Mouse (Mus musculus) embryonic fibroblast, embryonic 13.5 days (primary cell): ENCODE results near the gene Tap2. TPM values are rescaled to one million over a fixed set of nuclear protein-coding genes. Genes with fewer than 3 reads are reported as not detected.

ENCODE experiments used
- H3K27ac ChIP-seq: 2 replicates; pipeline ENCODE4 v1.5.1; 2012; ENCODE audit warnings: low read length, control low read depth, inconsistent platforms; ENCODE audit not compliant: insufficient read depth
- H3K4me1 ChIP-seq: 2 replicates; pipeline ENCODE4 v1.6.1; 2011; ENCODE audit warnings: low read length; ENCODE audit not compliant: control insufficient read depth, insufficient read depth
- H3K4me3 ChIP-seq: 2 replicates; pipeline ENCODE4 v1.5.1; 2011; ENCODE audit warnings: mild to moderate bottlenecking, control low read depth, low read length; ENCODE audit not compliant: insufficient read depth
- CTCF ChIP-seq: IDR thresholded peaks from 2 replicates; pipeline ENCODE4 v1.5.1; 2011; ENCODE audit warnings: mild to moderate bottlenecking, control low read depth, low read length, moderate library complexity, borderline replicate concordance; ENCODE audit not compliant: insufficient read depth
- POLR2A ChIP-seq: IDR thresholded peaks from 2 replicates; pipeline ENCODE4 v1.6.1; 2011; ENCODE audit warnings: low read depth, mild to moderate bottlenecking, control low read depth, low read length, moderate library complexity
- polyA plus RNA-seq: library from polyadenylated mRNA; stranded (reverse); fragments of >200 nt; gene quantifications from 2 replicates; pipeline ENCODE4 v1.2.4, GENCODE M21; 2011; ENCODE audit warnings: low read depth; ENCODE audit not compliant: missing spikeins, insufficient read length

Gene Tap2
- polyA plus RNA-seq, 1 experiment, result 25.6 TPM

- Histone ChIP-seq H3K4me1 (no peaks in the 10 kb centered on the region), H3K27ac (no peak overlapping the region), H3K4me3 (no peak overlapping the region)
- no peak for TF ChIP-seq POLR2A
- TF ChIP-seq CTCF, result no peak
Observed at GRCm38 (mm10) chr17:34201506-34202055, 1.7 kb upstream of the Tap2 start.

- no peaks in the 10 kb centered on the region for H3K4me1 ChIP-seq
- no peak overlapping the region for H3K4me3 ChIP-seq
- no peak overlapping the region for H3K27ac ChIP-seq
Observed at GRCm38 (mm10) chr17:34202760-34203442, 426 bp upstream of the Tap2 start.

GRCm38 (mm10) chr17:34204303-34205010 is 1.1 kb downstream of the Tap2 start:
- H3K4me1 ChIP-seq, result no peaks in the 10 kb centered on the region
- H3K4me3 ChIP-seq, result peak overlapping the region; percentile 82
- H3K27ac ChIP-seq, result no peak overlapping the region
- TF ChIP-seq CTCF (peak; percentile 87), POLR2A (0 out of 2 replicates have a peak, but pooled peaks have one; percentile 25)

More at GRCm38 (mm10) chr17:34202760-34203442, 426 bp upstream of the Tap2 start:
- TF ChIP-seq CTCF, result no peak
- no peak for TF ChIP-seq POLR2A

GRCm38 (mm10) chr17:34205021-34205745 is 1.9 kb downstream of the Tap2 start:
- no peak for TF ChIP-seq CTCF
- no peak for TF ChIP-seq POLR2A
- Histone ChIP-seq H3K4me1 (no peaks in the 10 kb centered on the region), H3K27ac (no peak overlapping the region), H3K4me3 (peak overlapping the region; percentile 82)

- H3K27ac ChIP-seq, result no peak overlapping the region
- H3K4me3 ChIP-seq, result no peak overlapping the region
- no peaks in the 10 kb centered on the region for H3K4me1 ChIP-seq
- TF ChIP-seq POLR2A (no peak), CTCF (0 out of 2 replicates have a peak, but pooled peaks have one; percentile 11)
Observed at GRCm38 (mm10) chr17:34205746-34206176, 2.4 kb downstream of the Tap2 start.

- Histone ChIP-seq H3K4me1 (no peaks in the 10 kb centered on the region), H3K27ac (no peak overlapping the region), H3K4me3 (no peak overlapping the region)
- TF ChIP-seq CTCF, result no peak
- no peak for TF ChIP-seq POLR2A
Observed at GRCm38 (mm10) chr17:34206731-34207130, 3.4 kb downstream of the Tap2 start.

- Histone ChIP-seq H3K27ac (no peak overlapping the region), H3K4me1 (no peaks in the 10 kb centered on the region), H3K4me3 (no peak overlapping the region)
- no peak for TF ChIP-seq POLR2A
- no peak for TF ChIP-seq CTCF
Observed at GRCm38 (mm10) chr17:34207456-34207855, 4.1 kb downstream of the Tap2 start.

- TF ChIP-seq POLR2A, result no peak
- no peak for TF ChIP-seq CTCF
- H3K27ac ChIP-seq, result no peak overlapping the region
- no peak overlapping the region for H3K4me3 ChIP-seq
- H3K4me1 ChIP-seq, result no peaks in the 10 kb centered on the region
Observed at GRCm38 (mm10) chr17:34207866-34208265, 4.5 kb downstream of the Tap2 start.

- no peak overlapping the region for H3K27ac ChIP-seq
- TF ChIP-seq POLR2A (no peak), CTCF (no peak)
- no peaks in the 10 kb centered on the region for H3K4me1 ChIP-seq
- H3K4me3 ChIP-seq, result no peak overlapping the region
Observed at GRCm38 (mm10) chr17:34208421-34208820, 5.1 kb downstream of the Tap2 start.

- no peak overlapping the region for H3K4me3 ChIP-seq
- TF ChIP-seq CTCF (no peak), POLR2A (no peak)
- H3K4me1 ChIP-seq, result no peaks in the 10 kb centered on the region
- H3K27ac ChIP-seq, result no peak overlapping the region
Observed at GRCm38 (mm10) chr17:34209680-34210079, 6.4 kb downstream of the Tap2 start.
